Mouse (Mus musculus): ENCODE results near the gene St6galnac5. TPM values are rescaled to one million over a fixed set of nuclear protein-coding genes. Genes with fewer than 3 reads are reported as not detected.

St6galnac5 gene
- polyA plus RNA-seq (2021) = 0.67 TPM

DNA sequence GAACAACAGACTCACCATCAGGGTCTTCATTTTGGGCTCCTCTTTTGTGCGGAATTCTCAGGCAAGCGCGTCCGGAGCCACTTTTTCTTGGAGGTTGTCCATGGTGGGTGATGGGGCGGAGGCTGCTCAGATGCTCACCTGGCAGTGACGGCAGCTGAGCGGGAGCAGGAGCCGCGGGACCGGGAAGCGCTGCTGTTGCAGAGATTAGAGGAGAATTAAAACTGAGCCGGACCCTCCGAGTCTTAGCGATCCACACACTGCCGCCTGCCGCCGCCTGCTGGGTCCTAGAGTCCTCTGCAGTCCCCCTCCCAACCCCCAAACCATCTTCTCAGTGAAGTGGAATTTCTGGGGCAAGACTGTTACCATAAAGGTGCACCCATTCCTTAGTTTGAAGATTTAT, at the start of gene St6galnac5:
Gene St6galnac5, minus strand, starts transcription at position 259 of the 400 bp plus-strand sequence.
- POLR2A ChIA-PET = interaction anchor here (0.5 kb wide), 1 partner anchor 541 kb away, joined by 7 read pairs; no protein-coding TSS in a partner anchor
- no peak for ATAC-seq
- peaks cover 21% of the 10 kb centered on the region for H3K27me3 ChIP-seq
- TF ChIP-seq CTCF (IDR thresholded peaks at IDR 0.05) = no peak
- in situ Hi-C loops (cut with MboI; ENCODE audit: low pct_unique_long_range_greater_than_20kb) = loop anchor here (10.0 kb wide), 1 partner anchor 673 kb away; no protein-coding TSS in a partner anchor
- CTCF ChIA-PET = interaction anchor here (1.2 to 1.8 kb wide), 2 partner anchors 198 to 649 kb away, joined by 3 to 5 read pairs; no protein-coding TSS in a partner anchor
- DNase-seq (ENCODE audit: low read depth, low spot score) = no peak

- in situ Hi-C loops (cut with MboI; ENCODE audit: low pct_unique_long_range_greater_than_20kb) = no loop called here
- CTCF ChIA-PET = interaction anchor here (1.0 kb wide), 1 partner anchor 10 kb away, joined by 3 read pairs; no protein-coding TSS in a partner anchor
- no peaks in the 10 kb centered on the region for H3K27me3 ChIP-seq
- no peak for TF ChIP-seq CTCF (IDR thresholded peaks at IDR 0.05)
- POLR2A ChIA-PET = no interaction called here
- DNase-seq (ENCODE audit: low read depth, low spot score) (no peak), ATAC-seq (no peak)
These were observed 48.7 kb upstream of the St6galnac5 start for GRCm38 (mm10) chr3:153030756-153031155.

DNA sequence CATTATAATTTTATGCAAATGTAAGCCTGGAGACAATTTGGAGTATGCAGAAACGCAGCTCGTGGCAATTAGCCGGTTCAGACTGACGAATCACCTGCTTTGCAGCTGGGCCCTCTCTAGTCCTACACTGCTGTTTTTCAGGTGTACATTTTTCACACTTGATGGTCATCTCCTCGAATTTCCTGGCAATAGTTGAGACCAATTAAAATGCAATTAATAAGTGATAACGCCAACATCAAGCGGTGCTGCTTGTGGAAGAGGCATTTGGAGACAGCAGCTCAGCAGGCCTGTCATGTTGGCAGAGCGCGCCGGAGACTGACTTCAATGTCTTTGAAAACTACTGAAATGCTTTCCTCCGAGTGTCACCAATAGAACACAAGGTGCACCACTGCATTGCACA, 42.0 kb upstream of the St6galnac5 start:
- H3K27me3 ChIP-seq = no peaks in the 10 kb centered on the region
- no peak for ATAC-seq
- in situ Hi-C loops (cut with MboI; ENCODE audit: low pct_unique_long_range_greater_than_20kb) = no loop called here
- ChIA-PET POLR2A (interaction anchor here (0.6 kb wide), 1 partner anchor 636 kb away, joined by 4 read pairs; no protein-coding TSS in a partner anchor), CTCF (interaction anchor here (1.1 to 1.6 kb wide), 3 partner anchors 11 to 13 kb away, joined by 3 to 4 read pairs (median 4); no protein-coding TSS in a partner anchor)
- no peak for DNase-seq (ENCODE audit: low read depth, low spot score)
- TF ChIP-seq CTCF (IDR thresholded peaks at IDR 0.05) = no peak

GRCm38 (mm10) chr3:153018051-153018450, 36.0 kb upstream of the St6galnac5 start:
- no peak for ATAC-seq

DNA sequence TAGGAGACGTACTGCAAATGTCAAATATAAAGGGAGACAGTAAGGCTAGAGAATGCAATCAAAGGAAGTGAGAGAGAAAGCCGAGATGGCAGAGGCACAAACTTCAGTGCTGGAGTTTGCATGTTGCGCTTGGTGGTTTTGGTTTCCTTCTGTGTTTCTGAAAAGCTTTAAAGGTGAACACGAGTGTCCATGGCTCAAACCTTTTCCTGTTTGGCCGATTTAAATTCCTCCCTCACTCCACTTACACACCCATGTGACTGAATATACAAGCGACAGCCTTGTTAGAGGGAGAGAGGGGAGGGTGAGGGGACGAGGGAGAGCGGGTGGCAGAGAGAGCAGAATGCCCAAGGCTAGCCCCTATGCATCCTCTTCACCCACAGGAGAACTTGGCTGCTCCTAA, 34.3 kb upstream of the St6galnac5 start:
- ATAC-seq (no peak), DNase-seq (ENCODE audit: low read depth, low spot score) (no peak)
- H3K27me3 ChIP-seq = peaks cover 2% of the 10 kb centered on the region
- ChIA-PET CTCF (interaction anchor here (1.4 kb wide), 1 partner anchor 18 kb away, joined by 3 read pairs; no protein-coding TSS in a partner anchor), POLR2A (no interaction called here)
- in situ Hi-C loops (cut with MboI; ENCODE audit: low pct_unique_long_range_greater_than_20kb) = no loop called here
- TF ChIP-seq CTCF (IDR thresholded peaks at IDR 0.05) = no peak

More at GRCm38 (mm10) chr3:153018051-153018450, 36.0 kb upstream of the St6galnac5 start:
- ChIA-PET POLR2A (no interaction called here), CTCF (no interaction called here)
- no peak for DNase-seq (ENCODE audit: low read depth, low spot score)
- in situ Hi-C loops (cut with MboI; ENCODE audit: low pct_unique_long_range_greater_than_20kb) = no loop called here
- TF ChIP-seq CTCF (IDR thresholded peaks at IDR 0.05) = no peak
- H3K27me3 ChIP-seq = peaks cover 2% of the 10 kb centered on the region

DNA sequence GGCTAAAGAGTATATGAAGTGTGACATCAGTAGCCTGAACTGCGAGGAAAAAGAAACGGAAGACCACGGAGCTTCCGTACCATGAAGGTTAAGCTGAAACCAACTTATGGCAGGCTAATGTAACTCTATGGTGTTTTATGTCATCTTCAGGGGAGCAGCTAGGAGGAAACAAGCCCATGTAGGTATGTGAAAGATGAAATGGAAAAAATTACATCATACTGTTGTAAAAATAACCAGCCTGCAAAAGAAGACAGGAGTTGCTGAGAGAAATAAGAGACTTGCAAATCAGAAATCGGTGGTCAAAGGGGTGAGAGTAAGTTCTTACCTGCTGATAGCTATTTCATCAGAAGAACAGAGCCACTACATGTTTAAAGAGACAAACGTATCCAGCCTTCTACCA, 24.8 kb upstream of the St6galnac5 start:
- CTCF ChIA-PET = no interaction called here
- TF ChIP-seq CTCF (IDR thresholded peaks at IDR 0.05) = no peak
- in situ Hi-C loops (cut with MboI; ENCODE audit: low pct_unique_long_range_greater_than_20kb) = no loop called here
- ATAC-seq (no peak), DNase-seq (ENCODE audit: low read depth, low spot score) (no peak)
- POLR2A ChIA-PET = no interaction called here
- no peaks in the 10 kb centered on the region for H3K27me3 ChIP-seq

DNA sequence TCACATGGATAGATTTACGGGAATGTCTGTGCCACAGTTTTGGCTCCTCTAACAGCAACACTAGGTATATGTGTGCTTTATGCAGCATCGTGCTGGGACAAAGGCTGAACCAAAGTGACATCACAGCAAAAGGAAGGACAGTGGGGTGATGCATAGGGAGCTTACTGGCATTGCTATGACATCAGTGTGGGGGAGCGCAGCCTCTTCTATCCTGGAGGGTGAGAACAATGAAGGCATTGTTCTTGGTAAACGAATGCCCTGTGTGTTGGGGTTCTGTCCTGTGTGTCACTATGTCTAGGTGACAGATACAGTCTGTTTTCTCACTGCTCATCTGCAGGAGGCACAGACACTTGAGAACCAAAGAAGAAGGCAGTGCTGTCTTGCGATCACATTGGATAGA, 16.9 kb upstream of the St6galnac5 start:
- POLR2A ChIA-PET = no interaction called here
- DNase-seq (ENCODE audit: low read depth, low spot score) (no peak), ATAC-seq (no peak)
- TF ChIP-seq CTCF (IDR thresholded peaks at IDR 0.05) = no peak
- CTCF ChIA-PET = no interaction called here
- in situ Hi-C loops (cut with MboI; ENCODE audit: low pct_unique_long_range_greater_than_20kb) = no loop called here
- no peaks in the 10 kb centered on the region for H3K27me3 ChIP-seq

GRCm38 (mm10) chr3:152998106-152998505, 16.1 kb upstream of the St6galnac5 start:
- in situ Hi-C loops (cut with MboI; ENCODE audit: low pct_unique_long_range_greater_than_20kb) = no loop called here
- ChIA-PET POLR2A (no interaction called here), CTCF (interaction anchor here (1.1 to 1.4 kb wide), 3 partner anchors 14 to 83 kb away, joined by 3 read pairs; no protein-coding TSS in a partner anchor)
- H3K27me3 ChIP-seq = no peaks in the 10 kb centered on the region
- ATAC-seq (no peak), DNase-seq (ENCODE audit: low read depth, low spot score) (no peak)
- TF ChIP-seq CTCF (IDR thresholded peaks at IDR 0.05) = no peak

DNA sequence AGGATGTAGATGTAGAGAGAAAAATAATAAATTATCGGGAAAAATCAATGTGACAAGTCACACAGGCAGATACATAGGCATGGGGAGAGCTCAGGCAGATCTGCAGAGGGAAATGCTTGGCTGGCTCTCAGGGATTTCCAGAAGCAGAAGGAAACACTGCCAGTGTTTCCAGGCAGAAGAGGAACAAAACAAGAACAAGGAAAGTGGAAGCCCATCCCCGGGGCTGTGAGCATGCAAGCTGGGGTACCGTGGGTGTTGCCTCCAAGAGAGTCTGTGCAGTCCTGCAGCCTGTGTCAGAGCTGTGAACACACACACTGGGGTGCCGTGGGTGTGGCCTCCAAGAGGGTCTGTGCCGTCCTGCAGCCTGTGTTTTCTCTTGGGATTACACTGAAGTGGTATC, 11.6 kb upstream of the St6galnac5 start:
- no peak for TF ChIP-seq CTCF (IDR thresholded peaks at IDR 0.05)
- no peaks in the 10 kb centered on the region for H3K27me3 ChIP-seq
- ChIA-PET CTCF (no interaction called here), POLR2A (no interaction called here)
- no peak for DNase-seq (ENCODE audit: low read depth, low spot score)
- in situ Hi-C loops (cut with MboI; ENCODE audit: low pct_unique_long_range_greater_than_20kb) = no loop called here
- no peak for ATAC-seq

- ChIA-PET POLR2A (no interaction called here), CTCF (interaction anchor here (1.3 to 1.8 kb wide), 2 partner anchors 10 to 31 kb away, joined by 3 to 5 read pairs; no protein-coding TSS in a partner anchor)
- in situ Hi-C loops (cut with MboI; ENCODE audit: low pct_unique_long_range_greater_than_20kb) = no loop called here
- no peak for TF ChIP-seq CTCF (IDR thresholded peaks at IDR 0.05)
- DNase-seq (ENCODE audit: low read depth, low spot score) (no peak), ATAC-seq (no peak)
- no peaks in the 10 kb centered on the region for H3K27me3 ChIP-seq
These were observed 8.7 kb upstream of the St6galnac5 start for GRCm38 (mm10) chr3:152990787-152991186.

DNA sequence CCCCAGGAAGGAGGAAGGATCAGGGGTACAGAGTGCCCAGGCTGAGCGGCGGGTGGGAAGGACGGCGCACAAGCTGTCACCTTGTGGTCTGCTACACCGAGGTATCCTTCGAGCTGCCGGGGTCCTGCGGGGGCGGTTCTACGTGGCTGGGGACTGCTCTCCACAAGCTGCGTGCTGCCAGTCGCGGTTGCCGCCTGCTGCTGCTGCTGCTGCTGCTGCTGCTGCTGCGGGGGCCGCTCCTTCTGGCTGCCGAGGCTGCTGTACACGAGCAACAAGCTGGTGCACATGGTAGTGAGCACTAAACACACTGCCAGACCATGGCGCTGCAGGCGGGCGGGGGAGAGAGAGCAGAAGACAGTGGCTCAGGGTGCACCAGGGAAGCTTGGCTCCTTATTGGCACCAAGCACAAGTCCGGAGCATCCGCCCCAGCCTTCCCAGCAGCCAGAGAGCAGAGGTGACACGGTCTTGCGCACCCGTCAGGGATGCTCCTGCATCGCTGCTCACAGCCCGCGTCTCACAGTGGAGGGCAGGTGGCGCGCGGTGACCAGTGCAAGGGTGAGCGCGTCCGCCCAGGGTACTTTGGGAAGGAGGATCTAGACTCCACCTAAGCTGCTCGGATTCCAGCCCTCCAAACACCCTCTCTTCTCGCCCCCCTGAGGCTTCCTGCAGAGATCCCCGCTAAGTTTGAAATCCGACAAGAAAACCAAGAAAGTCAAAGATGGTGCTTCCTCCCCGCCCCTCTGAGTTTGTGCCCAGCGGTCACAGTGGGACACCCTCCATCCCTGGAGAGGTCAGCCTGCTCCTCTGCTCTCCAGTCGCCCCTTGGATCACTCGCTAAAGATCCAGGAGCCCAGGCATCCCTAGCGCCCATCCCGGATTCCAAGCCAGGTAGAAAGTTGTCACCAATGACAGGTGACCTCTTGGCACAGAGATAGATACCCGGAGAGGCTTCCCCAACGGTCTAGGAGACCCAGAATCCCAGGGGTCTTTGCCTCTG, 770 bp downstream of the St6galnac5 start:
- in situ Hi-C loops (cut with MboI; ENCODE audit: low pct_unique_long_range_greater_than_20kb) = loop anchor here (10.0 kb wide), 1 partner anchor 674 kb away; no protein-coding TSS in a partner anchor
- CTCF ChIA-PET = interaction anchor here (1.1 to 1.8 kb wide), 7 partner anchors 9 to 649 kb away, joined by 3 to 7 read pairs (median 4); no protein-coding TSS in a partner anchor
- ATAC-seq = peak; percentile 60
- no peak for TF ChIP-seq CTCF (IDR thresholded peaks at IDR 0.05)
- H3K27me3 ChIP-seq = peaks cover 21% of the 10 kb centered on the region
- DNase-seq (ENCODE audit: low read depth, low spot score) = no peak
- POLR2A ChIA-PET = no interaction called here

All from Patski (cell line).